Mouse (Mus musculus): ENCODE measurements at regions not wholly inside any gene's neighbourhood (a gene's known extent, or its start where the extent isn't known, plus 50 kb on each side); places are given as distances from the start of the nearest gene placed in this dataset.

DNA sequence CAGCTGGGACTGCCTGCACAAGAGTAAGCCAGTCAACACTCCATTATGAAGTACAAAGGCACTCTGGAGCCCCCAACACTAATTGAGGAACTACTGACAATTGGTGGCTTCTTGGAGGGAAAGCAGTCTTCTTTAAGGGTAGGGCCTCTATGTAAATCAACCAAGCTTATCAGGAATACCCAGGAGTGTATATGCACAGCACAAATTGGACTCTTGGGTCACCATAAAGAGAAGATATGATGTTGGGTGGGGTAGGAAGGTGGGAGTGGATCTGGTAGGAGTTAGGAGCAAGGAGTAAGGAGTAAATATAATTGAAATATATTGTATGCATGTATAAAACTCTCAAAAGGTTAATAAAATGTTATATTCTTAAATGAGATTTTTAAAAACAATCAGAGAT is 587.7 kb downstream of the Pdcd6ip start:
- TF ChIP-seq CTCF (IDR thresholded peaks at IDR 0.05; ENCODE audit: low read depth, low read length) (no peak), POLR2A (IDR thresholded peaks at IDR 0.05; ENCODE audit: insufficient read depth, low read length) (no peak), EP300 (IDR thresholded peaks at IDR 0.05; ENCODE audit: insufficient read depth, low read depth, low read length) (no peak)

Measured in ES-Bruce4 (cell line).